8 mouse cellular contexts compared by ENCODE assay signal in the genomic region with DNA sequence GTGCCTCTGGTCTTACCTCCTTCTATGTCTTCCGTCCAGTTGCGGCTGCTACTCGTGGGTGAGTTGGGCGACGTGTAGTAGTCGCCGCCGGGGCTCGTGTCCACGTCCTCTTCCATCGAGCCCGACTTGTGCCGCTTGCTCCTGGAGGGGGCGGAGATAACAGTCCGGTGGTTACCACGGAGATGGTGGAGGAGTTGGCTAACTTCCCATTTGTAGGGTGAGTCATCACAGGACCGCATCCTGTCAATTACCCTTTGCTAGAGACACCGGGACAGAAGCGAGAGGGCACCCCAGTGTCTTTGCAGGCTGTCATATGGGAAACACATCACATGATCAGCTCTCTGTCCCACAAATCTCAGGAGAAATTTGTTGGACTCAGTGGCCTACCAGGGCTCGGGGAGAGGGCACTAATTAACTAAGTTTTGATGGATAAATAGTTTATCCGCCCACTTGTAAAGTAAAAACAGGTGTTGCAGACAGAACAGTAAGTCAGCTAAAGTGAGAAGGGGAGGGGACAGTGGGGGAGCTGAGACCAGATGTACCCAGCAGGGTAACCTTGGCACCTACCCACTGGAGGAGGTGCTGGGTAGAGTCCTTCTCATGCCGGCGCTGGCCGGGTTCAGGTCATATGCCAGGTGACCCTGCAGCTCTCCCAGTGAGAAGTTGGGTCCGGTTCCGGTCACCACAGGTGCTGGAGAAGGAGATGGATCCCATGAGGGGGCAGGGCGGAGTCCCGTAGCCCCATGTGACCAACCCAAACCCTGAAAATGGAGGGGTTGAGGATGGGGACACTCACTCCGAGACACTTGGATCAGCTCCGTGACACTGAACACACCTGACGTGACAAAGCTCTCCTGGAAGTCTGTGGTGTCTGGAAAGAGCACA. TPM values are rescaled to one million over a fixed set of nuclear protein-coding genes. Genes with fewer than 3 reads are reported as not detected.
DNase-seq lines count a peak whose midpoint lies in the region; ATAC-seq and TF ChIP-seq lines count a peak whose summit lies in the region.

No protein-coding gene starts in this region.

- no peak; the same call in 1 of the 2 replicates for TF ChIP-seq EP300 in lung, postnatal 0 days (IDR thresholded peaks at IDR 0.05)

- H3K4me1 ChIP-seq in forebrain, embryonic 11.5 days (replicated peaks; ENCODE audit: control insufficient read depth, insufficient read depth, low read length) = peaks cover 19% of the 10 kb centered on the region
- peaks cover 48% of the 10 kb centered on the region for H3K4me1 ChIP-seq in forebrain, embryonic 15.5 days
- peaks cover 50% of the 10 kb centered on the region for H3K4me1 ChIP-seq in embryonic facial prominence, embryonic 14.5 days (ENCODE audit: control insufficient read depth, insufficient read depth, low read length)
- H3K4me1 ChIP-seq in lung, postnatal 0 days (ENCODE audit: insufficient read depth, low read depth, low read length) = peaks cover 36% of the 10 kb centered on the region

- 21% methylated on average over 31 of the region's 31 CpGs for WGBS in forebrain, embryonic 11.5 days
- 28% methylated on average over 31 of the region's 31 CpGs for WGBS in forebrain, embryonic 15.5 days
- WGBS in embryonic facial prominence, embryonic 14.5 days = 23% methylated on average over 31 of the region's 31 CpGs
- 23% methylated on average over 31 of the region's 31 CpGs for WGBS in lung, postnatal 0 days

- ATAC-seq in forebrain, embryonic 11.5 days (replicated peaks; ENCODE audit: low FRiP score) = no peak
- no peak for ATAC-seq in forebrain, embryonic 15.5 days (replicated peaks)
- ATAC-seq in embryonic facial prominence, embryonic 14.5 days (ENCODE audit: low read depth) = peak; percentile 15; the same call in 1 of the 2 replicates
- peak; percentile 41 for ATAC-seq in lung, postnatal 0 days

- H3K4me2 ChIP-seq in forebrain, embryonic 11.5 days (ENCODE audit: low read depth, low read length, severe bottlenecking) = peak overlapping the region; percentile 27; the same call in 1 of the 2 replicates
- no peak overlapping the region for H3K4me2 ChIP-seq in forebrain, embryonic 15.5 days (replicated peaks)
- H3K4me2 ChIP-seq in embryonic facial prominence, embryonic 14.5 days (ENCODE audit: low read depth, low read length) = peak overlapping the region; percentile 41
- peak overlapping the region; percentile 45 for H3K4me2 ChIP-seq in lung, postnatal 0 days (replicated peaks; ENCODE audit: low read depth, low read length)

- no peaks in the 10 kb centered on the region; the same call in 1 of the 2 replicates for H3K36me3 ChIP-seq in forebrain, embryonic 11.5 days (ENCODE audit: control insufficient read depth, insufficient read depth, low read length)
- H3K36me3 ChIP-seq in forebrain, embryonic 15.5 days = peaks cover 23% of the 10 kb centered on the region
- peaks cover 67% of the 10 kb centered on the region for H3K36me3 ChIP-seq in embryonic facial prominence, embryonic 14.5 days (ENCODE audit: control insufficient read depth, insufficient read depth, low read length)
- H3K36me3 ChIP-seq in lung, postnatal 0 days (ENCODE audit: insufficient read depth, low read length) = peaks cover 11% of the 10 kb centered on the region; the same call in 1 of the 2 replicates

- no peaks in the 10 kb centered on the region for H3K9me3 ChIP-seq in forebrain, embryonic 11.5 days (ENCODE audit: control insufficient read depth, low read length)
- H3K9me3 ChIP-seq in forebrain, embryonic 15.5 days = no peaks in the 10 kb centered on the region
- H3K9me3 ChIP-seq in embryonic facial prominence, embryonic 14.5 days (ENCODE audit: control insufficient read depth, low read length) = no peaks in the 10 kb centered on the region
- no peaks in the 10 kb centered on the region for H3K9me3 ChIP-seq in lung, postnatal 0 days (ENCODE audit: low read length)

- intact Hi-C loops in heart, postnatal 10 days (cut with DNase I) = loop anchor here (2.0 kb wide), 1 partner anchor 17 kb away; no protein-coding TSS in a partner anchor

- peak overlapping the region; percentile 35; the same call in 1 of the 2 replicates for H3K9ac ChIP-seq in forebrain, embryonic 11.5 days (ENCODE audit: low read length)
- H3K9ac ChIP-seq in forebrain, embryonic 15.5 days (replicated peaks) = no peak overlapping the region
- H3K9ac ChIP-seq in embryonic facial prominence, embryonic 14.5 days (ENCODE audit: low read depth, low read length) = peak overlapping the region; percentile 41; the same call in 1 of the 2 replicates
- H3K9ac ChIP-seq in lung, postnatal 0 days (replicated peaks; ENCODE audit: low read depth) = no peak overlapping the region

- peaks cover 35% of the 10 kb centered on the region for H3K27me3 ChIP-seq in forebrain, embryonic 11.5 days (ENCODE audit: control insufficient read depth, insufficient read depth, low read length)
- peaks cover 10% of the 10 kb centered on the region; the same call in 1 of the 2 replicates for H3K27me3 ChIP-seq in forebrain, embryonic 15.5 days
- H3K27me3 ChIP-seq in embryonic facial prominence, embryonic 14.5 days (replicated peaks; ENCODE audit: control insufficient read depth, insufficient read depth, low read length) = no peaks in the 10 kb centered on the region
- no peaks in the 10 kb centered on the region for H3K27me3 ChIP-seq in lung, postnatal 0 days (replicated peaks; ENCODE audit: insufficient read depth, low read length)

- DNase-seq in forebrain, embryonic 11.5 days (ENCODE audit: low spot score) = no peak
- peak; percentile 90 to 91 for DNase-seq in adrenal gland, postnatal 36 days
- peak; percentile 93 for DNase-seq in embryonic facial prominence, embryonic 14.5 days (ENCODE audit: low spot score)
- peak; percentile 90 to 93 for DNase-seq in heart, postnatal 10 days
- DNase-seq in kidney, postnatal 25 days = peak; percentile 86 to 95
- DNase-seq in lung, postnatal 0 days (ENCODE audit: low spot score) = peak; percentile 94
- DNase-seq in retina, embryonic 14.5 days (ENCODE audit: low spot score) = peak; percentile 49

- H3K4me3 ChIP-seq in forebrain, embryonic 11.5 days (ENCODE audit: low read depth, low read length) = peak overlapping the region; percentile 11; the same call in 1 of the 2 replicates
- no peak overlapping the region for H3K4me3 ChIP-seq in forebrain, embryonic 15.5 days
- H3K4me3 ChIP-seq in embryonic facial prominence, embryonic 14.5 days (ENCODE audit: low read depth, low read length) = peak overlapping the region; percentile 9; the same call in 1 of the 2 replicates
- peak overlapping the region; percentile 25 for H3K4me3 ChIP-seq in lung, postnatal 0 days (ENCODE audit: low read depth, low read length)

- TF ChIP-seq CTCF in lung, postnatal 0 days (IDR thresholded peaks at IDR 0.05) = peak; percentile 28; the same call in 1 of the 2 replicates

- no peak overlapping the region for H3K27ac ChIP-seq in forebrain, embryonic 11.5 days (ENCODE audit: low read depth, low read length)
- no peak overlapping the region for H3K27ac ChIP-seq in forebrain, embryonic 15.5 days (replicated peaks)
- peak overlapping the region; percentile 46; the same call in 1 of the 2 replicates for H3K27ac ChIP-seq in embryonic facial prominence, embryonic 14.5 days (replicated peaks; ENCODE audit: low read depth, low read length)
- H3K27ac ChIP-seq in lung, postnatal 0 days (ENCODE audit: low read length) = peak overlapping the region; percentile 57

RNA-seq across cellular contexts. Expression of a gene that starts 14.9 kb away (rescaled TPM):
- 2.8 and 3.3 TPM in 2 replicates for polyA plus RNA-seq in forebrain, embryonic 11.5 days (2014; fragmentation: Nextera tagmentation; extraction: Ambion mirVana)
- 1.2 and 1.8 TPM in 2 replicates for polyA plus RNA-seq in forebrain, embryonic 15.5 days (2015; fragmentation: Nextera tagmentation; extraction: Ambion mirVana)
- 1 to 10 TPM; 1.2 to 1.6 TPM for total RNA-seq in adrenal gland, postnatal 36 days (2021)
- polyA plus RNA-seq in embryonic facial prominence, embryonic 14.5 days (2014; fragmentation: Nextera tagmentation; extraction: Ambion mirVana) = 3.9 and 4.1 TPM in 2 replicates
- total RNA-seq in heart, postnatal 10 days (2021) = 1 to 10 TPM; 1.3 to 2.2 TPM
- 3.1 and 3.6 TPM in 2 replicates for polyA plus RNA-seq in lung, postnatal 0 days (2015; fragmentation: Nextera tagmentation; extraction: Ambion mirVana)

RNA-seq across cellular contexts. Expression of a gene that starts 19.0 kb away (rescaled TPM):
- polyA plus RNA-seq in forebrain, embryonic 11.5 days (2014; fragmentation: Nextera tagmentation; extraction: Ambion mirVana) = 1.1 and 3.0 TPM in 2 replicates
- polyA plus RNA-seq in forebrain, embryonic 15.5 days (2015; fragmentation: Nextera tagmentation; extraction: Ambion mirVana) = 2.9 and 3.1 TPM in 2 replicates
- total RNA-seq in adrenal gland, postnatal 36 days (2021) = 1 to 10 TPM in 1 of 2 experiments, not detected in 1; 1.5 TPM
- 0.77 and 0.88 TPM in 2 replicates for polyA plus RNA-seq in embryonic facial prominence, embryonic 14.5 days (2014; fragmentation: Nextera tagmentation; extraction: Ambion mirVana)
- under 1 TPM; 0.77 to 0.98 TPM for total RNA-seq in heart, postnatal 10 days (2021)
- polyA plus RNA-seq in lung, postnatal 0 days (2015; fragmentation: Nextera tagmentation; extraction: Ambion mirVana) = 0.20 and 0.63 TPM in 2 replicates

RNA-seq across cellular contexts. Expression of a gene that starts 23.5 kb away (rescaled TPM):
- 3.0 and 3.5 TPM in 2 replicates for polyA plus RNA-seq in forebrain, embryonic 11.5 days (2014; fragmentation: Nextera tagmentation; extraction: Ambion mirVana)
- 5.4 and 6.6 TPM in 2 replicates for polyA plus RNA-seq in forebrain, embryonic 15.5 days (2015; fragmentation: Nextera tagmentation; extraction: Ambion mirVana)
- total RNA-seq in adrenal gland, postnatal 36 days (2021) = 1 to 10 TPM; 1.1 to 1.7 TPM
- 2.4 and 2.6 TPM in 2 replicates for polyA plus RNA-seq in embryonic facial prominence, embryonic 14.5 days (2014; fragmentation: Nextera tagmentation; extraction: Ambion mirVana)
- total RNA-seq in heart, postnatal 10 days (2021) = under 1 TPM; 0.74 to 0.87 TPM
- 2.4 and 3.0 TPM in 2 replicates for polyA plus RNA-seq in lung, postnatal 0 days (2015; fragmentation: Nextera tagmentation; extraction: Ambion mirVana)

RNA-seq across cellular contexts. Expression of a gene that starts 23.6 kb away (rescaled TPM):
- 61.0 and 66.3 TPM in 2 replicates for polyA plus RNA-seq in forebrain, embryonic 11.5 days (2014; fragmentation: Nextera tagmentation; extraction: Ambion mirVana)
- polyA plus RNA-seq in forebrain, embryonic 15.5 days (2015; fragmentation: Nextera tagmentation; extraction: Ambion mirVana) = 88.2 and 89.0 TPM in 2 replicates
- 10 to 100 TPM; 48.9 to 54.0 TPM for total RNA-seq in adrenal gland, postnatal 36 days (2021)
- 61.4 and 67.1 TPM in 2 replicates for polyA plus RNA-seq in embryonic facial prominence, embryonic 14.5 days (2014; fragmentation: Nextera tagmentation; extraction: Ambion mirVana)
- 10 to 100 TPM; 53.2 to 57.5 TPM for total RNA-seq in heart, postnatal 10 days (2021)
- polyA plus RNA-seq in lung, postnatal 0 days (2015; fragmentation: Nextera tagmentation; extraction: Ambion mirVana) = 49.4 and 55.2 TPM in 2 replicates

RNA-seq across cellular contexts. Expression of a gene that starts 29.5 kb away (rescaled TPM):
- polyA plus RNA-seq in forebrain, embryonic 11.5 days (2014; fragmentation: Nextera tagmentation; extraction: Ambion mirVana) = 132 and 144 TPM in 2 replicates
- polyA plus RNA-seq in forebrain, embryonic 15.5 days (2015; fragmentation: Nextera tagmentation; extraction: Ambion mirVana) = 133 and 135 TPM in 2 replicates
- 10 to 100 TPM; 37.8 to 49.0 TPM for total RNA-seq in adrenal gland, postnatal 36 days (2021)
- 69.5 and 90.1 TPM in 2 replicates for polyA plus RNA-seq in embryonic facial prominence, embryonic 14.5 days (2014; fragmentation: Nextera tagmentation; extraction: Ambion mirVana)
- 10 to 100 TPM; 39.7 to 41.2 TPM for total RNA-seq in heart, postnatal 10 days (2021)
- polyA plus RNA-seq in lung, postnatal 0 days (2015; fragmentation: Nextera tagmentation; extraction: Ambion mirVana) = 39.5 and 39.7 TPM in 2 replicates

Comparison
In these comparisons a context has a peak if more than half of its experiments do, and no peak if none do; other contexts are left out.
1. H3K9ac ChIP-seq: peak in forebrain, embryonic 11.5 days (single experiment) and embryonic facial prominence, embryonic 14.5 days (single experiment); none in forebrain, embryonic 15.5 days (single experiment) and lung, postnatal 0 days (single experiment).
2. ATAC-seq: peak in embryonic facial prominence, embryonic 14.5 days (single experiment) and lung, postnatal 0 days (single experiment); none in forebrain, embryonic 11.5 days (single experiment) and forebrain, embryonic 15.5 days (single experiment).
3. H3K27ac ChIP-seq: peak in embryonic facial prominence, embryonic 14.5 days (single experiment) and lung, postnatal 0 days (single experiment); none in forebrain, embryonic 11.5 days (single experiment) and forebrain, embryonic 15.5 days (single experiment).